Mouse (Mus musculus): Measurements from ENCODE around the gene Olfr800. TPM values are rescaled to one million over a fixed set of nuclear protein-coding genes. Genes with fewer than 3 reads are reported as not detected.

Gene Olfr800
- polyA plus RNA-seq, 1 experiment from 2014 or later: not detected

- Histone ChIP-seq H3K4me1 (replicated peaks; ENCODE audit: control insufficient read depth, insufficient read depth, low read length) (no peaks in the 10 kb centered on the region), H3K4me3 (ENCODE audit: low read length) (no peak within 1 kb of the TSS), H3K36me3 (ENCODE audit: control insufficient read depth, insufficient read depth, low read length) (no peaks in the 10 kb centered on the region), H3K4me2 (ENCODE audit: low read depth, low read length) (no peak within 1 kb of the TSS), H3K27me3 (ENCODE audit: control insufficient read depth, insufficient read depth, low read depth, low read length) (no peaks in the 10 kb centered on the region), H3K27ac (ENCODE audit: low read length) (no peak within 1 kb of the TSS), H3K9ac (ENCODE audit: low read length) (no peak within 1 kb of the TSS), H3K9me3 (ENCODE audit: control insufficient read depth, low read length) (no peaks in the 10 kb centered on the region)
- ATAC-seq (ENCODE audit: low read depth): no peak
These were observed 45.4 kb downstream of the Olfr800 start, which contains the start of gene Olfr804 for GRCm38 (mm10) chr10:129702910-129703309. TSS of gene Olfr804 (plus strand) at chr10:129703210.

Other genes starting within 250 kb of the Olfr800 start
- gene Olfr786, start 230.4 kb upstream of the Olfr800 start, polyA plus RNA-seq (2015; fragmentation: Nextera tagmentation; extraction: Ambion mirVana): not detected in 2 replicates
- not detected in 2 replicates for gene Olfr787, start 195.8 kb upstream of the Olfr800 start, polyA plus RNA-seq (2015; fragmentation: Nextera tagmentation; extraction: Ambion mirVana)
- gene Olfr788, start 186.7 kb upstream of the Olfr800 start, polyA plus RNA-seq (2015; fragmentation: Nextera tagmentation; extraction: Ambion mirVana): not detected in 2 replicates
- gene Olfr789, start 172.9 kb upstream of the Olfr800 start, polyA plus RNA-seq (2015; fragmentation: Nextera tagmentation; extraction: Ambion mirVana): not detected in 2 replicates
- gene Olfr790, start 159.2 kb upstream of the Olfr800 start, polyA plus RNA-seq (2015; fragmentation: Nextera tagmentation; extraction: Ambion mirVana): not detected in 2 replicates
- not detected in 2 replicates for gene Olfr791, start 135.9 kb upstream of the Olfr800 start, polyA plus RNA-seq (2015; fragmentation: Nextera tagmentation; extraction: Ambion mirVana)
- not detected in 2 replicates for gene Olfr792, start 118.5 kb upstream of the Olfr800 start, polyA plus RNA-seq (2015; fragmentation: Nextera tagmentation; extraction: Ambion mirVana)
- gene Olfr794, start 90.0 kb upstream of the Olfr800 start, polyA plus RNA-seq (2015; fragmentation: Nextera tagmentation; extraction: Ambion mirVana): not detected in 2 replicates
- gene Olfr796, start 45.1 kb upstream of the Olfr800 start, polyA plus RNA-seq (2015; fragmentation: Nextera tagmentation; extraction: Ambion mirVana): not detected in 2 replicates
- gene Olfr798, start 29.8 kb upstream of the Olfr800 start, polyA plus RNA-seq (2015; fragmentation: Nextera tagmentation; extraction: Ambion mirVana): not detected in 2 replicates
- not detected in 2 replicates for gene Olfr799, start 20.2 kb upstream of the Olfr800 start, polyA plus RNA-seq (2015; fragmentation: Nextera tagmentation; extraction: Ambion mirVana)
- gene Olfr801, start 16.2 kb downstream of the Olfr800 start, polyA plus RNA-seq (2015; fragmentation: Nextera tagmentation; extraction: Ambion mirVana): not detected in 2 replicates
- gene Olfr802, start 30.5 kb downstream of the Olfr800 start, polyA plus RNA-seq (2015; fragmentation: Nextera tagmentation; extraction: Ambion mirVana): not detected in 2 replicates
- gene Olfr803, start 36.6 kb downstream of the Olfr800 start, polyA plus RNA-seq (2015; fragmentation: Nextera tagmentation; extraction: Ambion mirVana): not detected in 2 replicates
- not detected in 2 replicates for gene Olfr804, start 45.5 kb downstream of the Olfr800 start, polyA plus RNA-seq (2015; fragmentation: Nextera tagmentation; extraction: Ambion mirVana)
- not detected in 2 replicates for gene Olfr805, start 71.7 kb downstream of the Olfr800 start, polyA plus RNA-seq (2015; fragmentation: Nextera tagmentation; extraction: Ambion mirVana)
- not detected in 2 replicates for gene Olfr806, start 84.2 kb downstream of the Olfr800 start, polyA plus RNA-seq (2015; fragmentation: Nextera tagmentation; extraction: Ambion mirVana)
- gene Olfr807, start 100.1 kb downstream of the Olfr800 start, polyA plus RNA-seq (2015; fragmentation: Nextera tagmentation; extraction: Ambion mirVana): not detected in 2 replicates
- not detected in 2 replicates for gene Olfr808, start 107.8 kb downstream of the Olfr800 start, polyA plus RNA-seq (2015; fragmentation: Nextera tagmentation; extraction: Ambion mirVana)
- gene Olfr809, start 116.9 kb downstream of the Olfr800 start, polyA plus RNA-seq (2015; fragmentation: Nextera tagmentation; extraction: Ambion mirVana): not detected in 2 replicates
- not detected in 2 replicates for gene Olfr810, start 137.2 kb downstream of the Olfr800 start, polyA plus RNA-seq (2015; fragmentation: Nextera tagmentation; extraction: Ambion mirVana)
- gene Olfr811, start 146.7 kb downstream of the Olfr800 start, polyA plus RNA-seq (2015; fragmentation: Nextera tagmentation; extraction: Ambion mirVana): not detected in 2 replicates
- not detected in 2 replicates for gene Olfr812, start 188.4 kb downstream of the Olfr800 start, polyA plus RNA-seq (2015; fragmentation: Nextera tagmentation; extraction: Ambion mirVana)
- not detected in 2 replicates for gene Olfr813, start 197.7 kb downstream of the Olfr800 start, polyA plus RNA-seq (2015; fragmentation: Nextera tagmentation; extraction: Ambion mirVana)
- not detected in 2 replicates for gene Olfr814, start 222.2 kb downstream of the Olfr800 start, polyA plus RNA-seq (2015; fragmentation: Nextera tagmentation; extraction: Ambion mirVana)
- not detected in 2 replicates for gene Olfr815, start 248.2 kb downstream of the Olfr800 start, polyA plus RNA-seq (2015; fragmentation: Nextera tagmentation; extraction: Ambion mirVana)